Mouse (Mus musculus): Measurements from ENCODE around the gene Arfrp1. TPM values are rescaled to one million over a fixed set of nuclear protein-coding genes. Genes with fewer than 3 reads are reported as not detected.

Arfrp1 gene
- polyA plus RNA-seq, 1 experiment from 2014 or later: 77.1 TPM

DNA sequence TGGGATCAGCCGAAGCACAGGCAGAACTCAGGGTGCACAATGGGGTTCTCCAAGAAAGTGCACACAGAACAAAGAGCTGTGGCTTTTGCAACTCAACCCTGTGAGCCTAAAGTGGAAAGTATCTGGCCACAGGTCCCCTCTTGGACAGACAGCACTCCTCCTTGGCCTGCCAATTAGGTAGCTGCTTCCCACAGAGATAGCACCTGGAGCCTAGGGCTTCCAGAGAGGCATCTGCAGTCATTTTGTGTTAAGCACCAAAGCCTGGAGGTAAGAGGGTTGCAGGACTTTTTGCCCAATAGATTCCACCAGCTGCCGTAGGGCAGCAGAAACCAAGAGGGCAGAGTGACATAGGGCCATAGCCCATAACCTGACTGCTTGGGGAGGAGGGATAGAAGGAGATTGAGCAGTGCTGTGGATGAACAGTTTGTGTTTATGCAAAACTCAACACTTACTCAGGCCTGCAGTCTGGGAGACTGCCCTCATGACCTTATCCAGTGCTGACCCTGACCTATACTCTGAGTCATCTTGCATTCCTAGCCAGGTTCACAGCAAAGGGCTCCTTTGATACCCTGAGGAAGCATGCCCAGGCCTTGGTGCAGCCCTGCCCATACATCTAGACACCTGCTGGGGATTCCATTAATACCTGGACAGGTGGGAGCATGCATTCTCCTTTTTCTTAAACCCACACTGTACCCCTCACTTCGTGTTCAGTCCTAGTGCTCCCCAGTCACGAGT lies 25.1 kb upstream of the Arfrp1 start:
- Histone ChIP-seq H3K4me1 (no peaks in the 10 kb centered on the region), H3K36me3 (peaks cover 20% of the 10 kb centered on the region), H3K9ac (no peak overlapping the region), H3K4me2 (replicated peaks) (no peak overlapping the region), H3K9me3 (no peaks in the 10 kb centered on the region), H3K4me3 (no peak overlapping the region), H3K27ac (no peak overlapping the region), H3K27me3 (no peaks in the 10 kb centered on the region)
- WGBS: 69% methylated on average over 4 of the region's 4 CpGs
- ATAC-seq (ENCODE audit: low FRiP score, low read depth): no peak

DNA sequence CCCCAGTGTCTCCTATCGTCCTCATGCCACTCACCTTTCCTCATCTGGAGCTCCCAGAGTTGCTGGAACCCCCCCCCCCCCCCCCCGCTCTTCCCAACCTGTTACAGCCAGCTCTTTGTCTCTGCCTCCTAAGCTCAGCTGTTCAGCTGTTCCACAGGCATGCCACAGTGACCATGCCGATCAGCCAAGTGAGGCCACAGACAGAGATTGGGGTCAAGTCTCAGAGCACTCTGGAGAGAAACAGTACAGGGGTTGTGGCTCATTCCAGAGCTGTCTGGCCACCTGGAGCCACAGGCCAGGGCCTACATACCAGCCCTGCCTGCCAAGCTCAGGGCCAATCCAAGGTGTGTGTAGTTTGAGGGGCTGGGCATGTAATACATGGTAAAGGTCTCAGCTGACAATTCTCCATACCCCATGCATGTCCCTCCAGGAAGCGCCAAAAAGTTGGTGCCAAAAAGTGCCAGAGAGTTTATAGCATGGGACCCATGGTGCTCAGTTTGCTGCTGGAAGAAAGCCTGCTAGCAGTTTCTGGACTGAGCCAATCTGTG lies 21.5 kb upstream of the Arfrp1 start:
- H3K36me3 ChIP-seq: peaks cover 50% of the 10 kb centered on the region
- WGBS: 75% methylated on average over 3 of the region's 4 CpGs
- H3K27me3 ChIP-seq: no peaks in the 10 kb centered on the region
- H3K4me3 ChIP-seq: no peak overlapping the region
- no peak overlapping the region for H3K9ac ChIP-seq
- H3K9me3 ChIP-seq: no peaks in the 10 kb centered on the region
- no peak for ATAC-seq (ENCODE audit: low FRiP score, low read depth)
- H3K27ac ChIP-seq: no peak overlapping the region
- H3K4me1 ChIP-seq: no peaks in the 10 kb centered on the region
- no peak overlapping the region for H3K4me2 ChIP-seq (replicated peaks)

DNA sequence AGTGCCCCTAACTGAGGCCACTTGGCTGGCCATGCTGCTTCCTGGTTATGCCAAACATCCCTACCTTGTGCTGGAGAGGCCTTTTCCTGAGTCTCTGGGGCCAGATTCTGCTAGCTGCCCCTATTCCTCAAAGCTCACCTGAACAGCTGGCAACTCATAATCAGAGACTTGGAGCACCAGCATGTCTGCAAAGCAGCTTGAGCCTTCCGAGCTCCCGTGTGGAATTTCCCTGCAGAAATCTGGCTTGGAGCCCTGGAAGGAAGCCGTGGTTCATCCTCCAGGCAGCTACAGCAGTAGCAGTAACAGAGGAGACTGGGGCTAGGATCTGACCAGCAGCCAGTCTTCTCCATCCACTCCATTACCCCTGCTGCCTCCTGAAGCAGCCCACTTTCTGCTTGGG lies 20.7 kb upstream of the Arfrp1 start:
- Histone ChIP-seq H3K4me3 (no peak overlapping the region), H3K27ac (no peak overlapping the region), H3K36me3 (peaks cover 56% of the 10 kb centered on the region), H3K9me3 (no peaks in the 10 kb centered on the region), H3K4me1 (no peaks in the 10 kb centered on the region), H3K27me3 (no peaks in the 10 kb centered on the region), H3K9ac (no peak overlapping the region), H3K4me2 (replicated peaks) (no peak overlapping the region)
- WGBS: 78% methylated on average over 3 of the region's 3 CpGs
- ATAC-seq (ENCODE audit: low FRiP score, low read depth): no peak

DNA sequence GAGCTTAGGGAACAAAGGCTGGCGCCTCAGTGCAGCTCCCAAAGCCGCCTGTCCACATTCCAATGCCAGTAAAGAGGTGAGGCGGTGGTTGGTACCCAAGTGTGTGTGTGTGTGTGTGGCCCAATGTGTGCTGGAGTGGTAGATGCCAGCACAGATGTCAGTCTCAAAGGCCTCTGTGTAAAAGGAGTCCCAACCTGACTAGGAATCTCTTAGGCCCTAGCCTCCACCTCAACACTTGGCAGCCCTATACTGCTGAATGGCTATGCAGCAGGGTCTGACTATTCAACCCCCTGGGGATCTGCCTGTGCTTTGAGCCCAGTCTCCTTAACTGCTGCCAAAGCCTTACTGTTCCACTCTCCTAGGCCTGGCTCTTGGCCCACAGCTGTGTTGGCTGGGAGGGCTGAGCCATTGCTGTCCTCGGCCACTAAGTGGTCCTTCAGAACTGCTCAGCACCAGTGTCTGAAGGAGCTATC lies 19.8 kb upstream of the Arfrp1 start:
- peaks cover 66% of the 10 kb centered on the region for H3K36me3 ChIP-seq
- H3K4me2 ChIP-seq (replicated peaks): no peak overlapping the region
- no peak overlapping the region for H3K27ac ChIP-seq
- H3K4me1 ChIP-seq: no peaks in the 10 kb centered on the region
- no peak overlapping the region for H3K9ac ChIP-seq
- no peak overlapping the region for H3K4me3 ChIP-seq
- no peaks in the 10 kb centered on the region for H3K9me3 ChIP-seq
- 78% methylated on average over 4 of the region's 4 CpGs for WGBS
- no peaks in the 10 kb centered on the region for H3K27me3 ChIP-seq
- no peak for ATAC-seq (ENCODE audit: low FRiP score, low read depth)

DNA sequence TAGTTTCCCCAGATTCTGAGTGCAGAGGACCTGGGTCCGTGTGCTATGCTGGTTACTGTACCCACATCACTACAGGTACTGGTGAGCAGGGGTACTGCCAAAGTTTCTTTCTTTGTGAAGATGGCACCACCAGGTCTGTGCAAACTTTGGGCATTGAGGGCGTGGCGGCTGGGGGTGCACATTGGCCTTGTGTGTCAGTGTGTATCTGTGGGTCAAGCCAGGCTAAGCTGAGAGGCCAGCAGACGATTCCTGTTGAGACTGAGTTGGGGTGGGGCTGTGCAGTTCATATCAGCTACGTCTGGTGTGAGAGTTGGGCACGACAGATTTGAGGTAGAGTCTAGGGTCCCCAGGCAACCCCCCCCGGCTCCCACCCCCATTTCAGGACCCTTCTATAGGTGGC lies 19.3 kb upstream of the Arfrp1 start:
- 87% methylated on average over 7 of the region's 7 CpGs for WGBS
- no peak overlapping the region for H3K27ac ChIP-seq
- no peaks in the 10 kb centered on the region for H3K27me3 ChIP-seq
- H3K9me3 ChIP-seq: no peaks in the 10 kb centered on the region
- no peak for ATAC-seq (ENCODE audit: low FRiP score, low read depth)
- no peak overlapping the region for H3K4me3 ChIP-seq
- no peak overlapping the region for H3K4me2 ChIP-seq (replicated peaks)
- H3K4me1 ChIP-seq: no peaks in the 10 kb centered on the region
- no peak overlapping the region for H3K9ac ChIP-seq
- H3K36me3 ChIP-seq: peaks cover 71% of the 10 kb centered on the region

DNA sequence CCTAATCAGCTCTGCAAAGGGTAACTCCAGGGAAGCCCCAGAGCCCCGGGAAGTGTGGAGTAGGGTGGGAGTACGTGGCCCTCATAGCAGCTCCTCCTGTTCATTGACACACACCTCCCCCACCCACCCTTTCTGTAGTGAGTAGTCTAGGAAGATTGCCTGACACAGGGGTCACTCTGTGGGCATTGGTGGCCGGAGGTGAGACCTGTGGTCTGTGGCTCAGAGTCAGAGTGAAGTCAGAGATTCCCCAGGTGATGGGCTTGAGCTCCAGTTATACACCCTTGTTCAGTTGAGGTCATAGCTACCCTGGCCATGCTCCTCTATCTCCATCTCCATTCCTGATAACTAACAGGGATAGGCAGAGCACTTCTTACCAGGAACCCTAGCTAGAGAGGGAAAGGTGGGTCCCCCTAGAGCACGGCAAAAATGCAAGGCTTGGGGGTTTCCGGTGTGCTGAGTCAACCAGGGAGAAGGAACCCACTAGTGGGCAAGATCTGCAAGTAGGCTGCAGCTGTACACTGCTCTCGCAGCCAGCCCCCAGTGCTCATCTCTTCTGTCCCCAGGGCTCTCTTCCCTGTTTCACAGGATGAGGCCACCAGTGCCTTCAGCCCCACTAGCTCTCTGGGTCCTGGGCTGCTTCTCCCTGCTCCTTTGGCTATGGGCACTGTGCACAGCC lies 16.6 kb upstream of the Arfrp1 start:
- 93% methylated on average over 6 of the region's 6 CpGs for WGBS
- H3K9ac ChIP-seq: no peak overlapping the region
- H3K9me3 ChIP-seq: no peaks in the 10 kb centered on the region
- H3K4me1 ChIP-seq: no peaks in the 10 kb centered on the region
- H3K27me3 ChIP-seq: no peaks in the 10 kb centered on the region
- no peak overlapping the region for H3K27ac ChIP-seq
- ATAC-seq (ENCODE audit: low FRiP score, low read depth): no peak
- H3K4me3 ChIP-seq: no peak overlapping the region
- H3K4me2 ChIP-seq (replicated peaks): no peak overlapping the region
- H3K36me3 ChIP-seq: peaks cover 80% of the 10 kb centered on the region

DNA sequence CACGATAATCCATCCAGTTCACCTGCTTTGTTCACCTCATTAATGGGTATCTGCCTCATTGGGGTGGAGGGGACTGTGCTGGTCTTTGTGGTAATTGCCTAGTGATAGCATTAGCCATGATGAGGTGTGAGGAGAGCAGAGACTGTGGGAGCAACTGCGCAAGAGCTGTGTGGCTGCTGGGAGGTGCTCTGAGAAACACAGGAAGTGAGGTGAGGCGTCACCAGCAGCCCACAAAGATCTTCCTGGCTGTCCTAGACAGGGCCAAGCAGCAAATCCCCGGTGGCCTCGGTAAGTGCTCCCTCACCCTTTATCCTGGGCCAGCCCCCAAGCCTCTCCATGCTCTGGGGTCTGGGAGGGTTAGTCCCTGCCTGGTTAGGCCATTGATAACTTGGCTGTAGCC lies 15.9 kb upstream of the Arfrp1 start:
- ATAC-seq (ENCODE audit: low FRiP score, low read depth): no peak
- Histone ChIP-seq H3K9me3 (no peaks in the 10 kb centered on the region), H3K4me1 (no peaks in the 10 kb centered on the region), H3K9ac (no peak overlapping the region), H3K4me2 (replicated peaks) (no peak overlapping the region), H3K4me3 (no peak overlapping the region), H3K36me3 (peaks cover 73% of the 10 kb centered on the region), H3K27me3 (no peaks in the 10 kb centered on the region), H3K27ac (no peak overlapping the region)
- 94% methylated on average over 5 of the region's 5 CpGs for WGBS

DNA sequence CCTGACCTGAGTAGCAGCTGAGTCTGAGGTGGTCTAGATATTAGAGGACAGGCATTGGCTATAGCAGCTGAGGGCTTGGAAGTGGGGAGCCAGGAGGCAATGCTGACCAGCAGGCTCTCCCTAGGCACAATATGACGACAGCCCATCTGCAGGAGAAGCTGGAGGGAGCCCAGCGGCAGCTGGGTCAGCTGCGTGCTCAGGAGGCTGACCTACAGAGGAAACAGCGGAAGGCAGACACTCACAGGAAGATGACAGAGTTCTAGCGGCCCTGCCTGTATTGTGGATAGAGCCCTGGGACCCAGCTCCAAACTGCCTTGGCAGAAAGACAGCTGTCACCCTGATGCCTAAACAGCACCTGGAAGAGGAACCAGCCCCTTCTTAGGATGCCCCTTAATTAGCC lies 15.0 kb upstream of the Arfrp1 start:
- Histone ChIP-seq H3K27ac (no peak overlapping the region), H3K9ac (no peak overlapping the region), H3K9me3 (no peaks in the 10 kb centered on the region), H3K4me2 (replicated peaks) (no peak overlapping the region), H3K4me3 (no peak overlapping the region), H3K36me3 (peaks cover 69% of the 10 kb centered on the region), H3K27me3 (no peaks in the 10 kb centered on the region), H3K4me1 (no peaks in the 10 kb centered on the region)
- no peak for ATAC-seq (ENCODE audit: low FRiP score, low read depth)
- WGBS: 84% methylated on average over 5 of the region's 5 CpGs

DNA sequence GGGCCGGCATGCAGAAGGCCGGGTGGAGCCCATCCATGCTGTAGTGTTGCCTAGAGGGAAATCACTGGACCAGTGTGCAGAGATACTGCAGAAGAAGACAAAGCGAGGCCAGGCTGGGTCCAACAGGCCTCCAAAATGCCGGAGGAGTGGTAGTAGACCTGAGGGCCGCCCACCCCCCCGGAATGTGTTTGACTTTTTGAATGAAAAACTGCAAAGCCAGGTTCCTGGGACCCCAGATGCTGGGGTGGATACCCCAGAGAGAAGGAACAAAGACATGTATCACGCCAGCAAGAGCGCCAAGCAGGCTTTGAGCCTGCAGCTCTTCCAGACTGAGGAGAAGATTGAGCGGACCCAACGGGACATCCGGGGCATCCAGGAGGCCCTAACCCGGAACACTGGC lies 14.6 kb upstream of the Arfrp1 start, which contains the start of gene Lime1:
TSS of gene Lime1 (plus strand) at position 301 of the 400 bp plus-strand sequence.
- H3K9me3 ChIP-seq: no peaks in the 10 kb centered on the region
- no peak within 1 kb of the TSS for H3K27ac ChIP-seq
- no peaks in the 10 kb centered on the region for H3K27me3 ChIP-seq
- peaks cover 67% of the 10 kb centered on the region for H3K36me3 ChIP-seq
- 93% methylated on average over 12 of the region's 12 CpGs for WGBS
- no peak within 1 kb of the TSS for H3K4me2 ChIP-seq (replicated peaks)
- no peak within 1 kb of the TSS for H3K9ac ChIP-seq
- no peak for ATAC-seq (ENCODE audit: low FRiP score, low read depth)
- no peak within 1 kb of the TSS for H3K4me3 ChIP-seq
- H3K4me1 ChIP-seq: no peaks in the 10 kb centered on the region

DNA sequence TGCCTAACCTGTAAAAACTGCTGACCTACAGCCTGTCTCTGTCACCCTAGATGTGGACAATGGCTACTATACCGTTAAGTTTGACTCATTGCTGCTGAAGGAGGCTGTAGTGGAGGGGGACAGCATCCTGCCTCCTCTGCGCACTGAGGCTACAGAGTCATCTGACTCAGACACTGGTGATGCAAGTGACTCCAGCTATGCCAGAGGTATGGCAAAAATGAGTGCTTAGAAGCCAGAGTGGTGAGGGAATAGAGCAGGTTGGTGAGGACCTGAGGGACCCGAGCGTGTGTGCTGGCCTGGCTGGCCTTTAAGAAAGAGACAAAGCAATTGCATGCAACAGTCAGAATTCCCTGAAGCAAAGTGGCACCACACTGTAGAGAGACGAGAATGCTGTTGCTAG lies 13.5 kb upstream of the Arfrp1 start:
- Histone ChIP-seq H3K4me2 (replicated peaks) (no peak overlapping the region), H3K4me1 (no peaks in the 10 kb centered on the region), H3K9ac (no peak overlapping the region), H3K27me3 (no peaks in the 10 kb centered on the region), H3K36me3 (peaks cover 57% of the 10 kb centered on the region), H3K4me3 (no peak overlapping the region), H3K9me3 (no peaks in the 10 kb centered on the region), H3K27ac (no peak overlapping the region)
- no peak for ATAC-seq (ENCODE audit: low FRiP score, low read depth)
- 91% methylated on average over 5 of the region's 5 CpGs for WGBS

DNA sequence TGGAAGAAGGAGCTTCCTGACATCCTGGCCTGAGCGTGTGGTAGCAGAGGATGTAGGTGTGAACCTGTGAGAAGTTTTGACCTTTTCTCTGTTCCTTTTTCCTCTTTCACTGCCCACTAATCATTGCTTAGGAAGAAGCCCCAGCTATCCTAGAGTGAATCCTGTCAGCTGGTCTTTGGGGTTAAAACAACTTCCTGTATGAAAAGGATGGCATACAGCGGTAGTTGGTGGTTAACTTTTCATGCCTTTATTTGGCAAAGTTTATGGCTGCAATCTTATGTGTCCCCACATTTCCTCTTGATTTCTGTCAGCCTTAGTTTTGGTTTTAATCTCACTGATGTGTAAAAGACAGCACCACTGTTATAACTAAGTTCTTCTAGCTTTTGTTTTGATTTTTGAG lies 12.0 kb upstream of the Arfrp1 start:
- H3K27ac ChIP-seq: no peak overlapping the region
- no peak overlapping the region for H3K4me3 ChIP-seq
- H3K9me3 ChIP-seq: no peaks in the 10 kb centered on the region
- no peaks in the 10 kb centered on the region for H3K4me1 ChIP-seq
- ATAC-seq (ENCODE audit: low FRiP score, low read depth): no peak
- H3K27me3 ChIP-seq: no peaks in the 10 kb centered on the region
- WGBS: 87% methylated on average over 2 of the region's 2 CpGs
- H3K4me2 ChIP-seq (replicated peaks): no peak overlapping the region
- peaks cover 42% of the 10 kb centered on the region for H3K36me3 ChIP-seq
- no peak overlapping the region for H3K9ac ChIP-seq

DNA sequence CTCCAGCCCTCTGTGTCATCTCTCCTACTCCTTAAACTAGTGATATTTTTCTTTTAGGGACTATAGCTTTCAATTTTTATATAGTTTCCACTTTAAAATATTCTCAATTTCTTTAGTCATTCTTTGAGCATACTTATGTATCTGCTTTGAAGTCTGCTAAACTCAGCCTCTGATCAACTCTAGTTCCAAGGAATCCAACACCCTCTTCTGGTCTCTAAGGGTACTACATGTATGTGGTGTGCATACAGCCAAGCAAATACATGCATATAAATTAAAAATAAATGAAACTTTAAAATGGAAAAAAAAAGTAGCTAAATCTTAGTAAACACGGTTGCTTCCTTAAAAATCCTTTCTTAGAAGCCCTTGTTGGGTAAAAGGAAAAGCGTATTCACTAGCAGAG lies 10.6 kb upstream of the Arfrp1 start:
- no peak overlapping the region for H3K9ac ChIP-seq
- ATAC-seq (ENCODE audit: low FRiP score, low read depth): no peak
- no peaks in the 10 kb centered on the region for H3K4me1 ChIP-seq
- no peak overlapping the region for H3K4me2 ChIP-seq (replicated peaks)
- H3K27me3 ChIP-seq: no peaks in the 10 kb centered on the region
- WGBS: 93% methylated on average over 2 of the region's 2 CpGs
- peaks cover 35% of the 10 kb centered on the region for H3K36me3 ChIP-seq
- H3K4me3 ChIP-seq: no peak overlapping the region
- no peak overlapping the region for H3K27ac ChIP-seq
- H3K9me3 ChIP-seq: no peaks in the 10 kb centered on the region

Measured in limb, embryonic 13.5 days (tissue).